Mouse (Mus musculus) lung, postnatal 4 days (tissue): Measurements from ENCODE around the gene Nsa2.
"Not testable (repeated sequence)": the region's sequence is repeated elsewhere in the genome, so short reads cannot be mapped to it uniquely, and the experiment has no call there.

Source experiments
- DNase-seq, 2 experiments: peaks; one replicate each; pipeline ENCODE4 v3.0.0; 2021

Nsa2 gene

DNA sequence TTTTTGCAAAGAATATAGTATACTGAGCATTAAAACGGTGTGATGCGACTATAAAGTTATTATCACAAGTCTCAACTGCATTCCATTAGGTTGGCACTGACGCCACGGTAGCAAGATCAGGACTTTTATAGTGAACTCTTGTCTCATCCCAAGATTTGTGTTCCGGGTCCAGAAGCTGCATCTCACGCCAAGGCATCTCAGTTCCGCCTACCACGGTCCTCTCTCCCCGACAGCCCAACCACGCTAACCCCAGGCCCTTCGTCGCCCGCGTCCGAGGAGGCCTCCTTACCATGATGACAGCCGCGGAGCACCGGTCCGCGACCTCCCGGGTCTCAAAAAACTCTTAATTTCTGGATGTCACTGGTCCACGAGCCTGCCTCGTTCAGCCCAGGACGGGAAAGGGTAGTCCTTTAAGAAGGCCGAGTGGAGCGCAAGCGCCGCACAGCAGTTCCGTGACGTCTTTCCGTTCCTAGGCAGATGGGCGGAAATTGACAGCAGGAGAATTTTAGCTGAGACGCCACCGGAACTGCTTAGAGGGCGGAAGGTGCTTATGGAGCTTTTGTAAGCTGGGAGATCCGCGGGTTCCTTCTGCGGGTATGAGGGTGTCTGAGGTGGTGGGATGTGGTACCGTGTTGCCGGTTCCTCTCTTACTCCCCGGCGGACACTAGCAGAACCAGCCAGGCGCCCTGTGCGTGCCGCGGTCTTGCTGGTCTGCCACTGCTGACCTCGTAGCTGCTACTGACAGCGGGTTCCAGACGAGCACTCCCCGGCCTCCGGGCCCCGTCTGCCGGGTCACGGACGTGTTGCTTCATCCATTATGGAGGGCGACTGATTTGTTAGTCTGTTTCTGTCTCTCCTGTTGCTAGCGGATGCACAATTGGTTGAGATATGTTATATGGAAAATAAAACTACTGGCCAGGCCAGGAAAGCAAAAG is at the start of gene Nsa2, which contains the start of gene Gfm2:
Gene Nsa2 (minus strand): TSS at position 472 of the 935 bp plus-strand sequence.
Gene Gfm2 (plus strand): TSS at position 472 of the 935 bp plus-strand sequence.
- DNase-seq: peak; percentile 92 to 93

DNA sequence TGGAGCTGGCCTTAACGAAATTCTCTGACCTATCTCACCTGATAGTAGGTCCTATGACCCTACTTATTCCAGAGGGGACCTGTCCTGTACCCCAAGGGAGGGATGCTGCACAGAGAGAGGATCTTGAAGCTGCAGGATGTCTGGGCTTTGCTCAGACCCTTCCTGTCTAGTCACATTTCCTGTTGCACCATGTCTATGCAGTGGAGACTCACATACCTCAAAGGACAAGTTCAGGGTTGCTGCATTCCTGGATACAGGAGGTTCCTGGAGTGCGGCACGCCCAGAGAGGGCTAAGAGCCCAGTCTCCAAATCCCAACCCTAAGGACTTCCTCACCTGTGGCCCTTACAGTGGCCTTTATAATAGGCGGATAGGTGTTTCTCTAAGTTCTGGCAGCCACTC is 48.6 kb upstream of the Nsa2 start:
- DNase-seq: no peak

DNA sequence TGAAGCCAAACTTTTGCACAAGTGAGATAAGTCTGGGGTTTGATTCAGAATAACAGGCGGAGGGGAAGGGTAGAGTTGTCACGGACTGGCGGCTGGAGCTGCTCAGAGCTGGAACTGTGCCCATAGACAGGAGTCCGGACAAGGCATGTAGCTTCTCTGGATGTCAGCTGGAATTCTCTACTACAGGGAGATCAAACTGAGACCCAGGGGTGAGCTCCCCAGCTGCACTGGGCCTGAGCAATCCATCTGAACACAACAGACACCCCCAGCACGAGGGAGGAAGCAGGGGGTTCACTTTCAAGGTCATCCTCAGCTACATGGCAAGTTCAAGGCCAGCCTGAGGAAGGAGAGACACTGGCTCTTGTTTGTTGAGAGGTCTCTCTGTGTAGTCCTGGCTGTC is 46.9 kb upstream of the Nsa2 start:
- DNase-seq: no peak

GRCm38 (mm10) chr13:97184168-97184567 is 46.4 kb upstream of the Nsa2 start:
- no peak for DNase-seq

GRCm38 (mm10) chr13:97182821-97183220 is 45.1 kb upstream of the Nsa2 start:
- no peak for DNase-seq

DNA sequence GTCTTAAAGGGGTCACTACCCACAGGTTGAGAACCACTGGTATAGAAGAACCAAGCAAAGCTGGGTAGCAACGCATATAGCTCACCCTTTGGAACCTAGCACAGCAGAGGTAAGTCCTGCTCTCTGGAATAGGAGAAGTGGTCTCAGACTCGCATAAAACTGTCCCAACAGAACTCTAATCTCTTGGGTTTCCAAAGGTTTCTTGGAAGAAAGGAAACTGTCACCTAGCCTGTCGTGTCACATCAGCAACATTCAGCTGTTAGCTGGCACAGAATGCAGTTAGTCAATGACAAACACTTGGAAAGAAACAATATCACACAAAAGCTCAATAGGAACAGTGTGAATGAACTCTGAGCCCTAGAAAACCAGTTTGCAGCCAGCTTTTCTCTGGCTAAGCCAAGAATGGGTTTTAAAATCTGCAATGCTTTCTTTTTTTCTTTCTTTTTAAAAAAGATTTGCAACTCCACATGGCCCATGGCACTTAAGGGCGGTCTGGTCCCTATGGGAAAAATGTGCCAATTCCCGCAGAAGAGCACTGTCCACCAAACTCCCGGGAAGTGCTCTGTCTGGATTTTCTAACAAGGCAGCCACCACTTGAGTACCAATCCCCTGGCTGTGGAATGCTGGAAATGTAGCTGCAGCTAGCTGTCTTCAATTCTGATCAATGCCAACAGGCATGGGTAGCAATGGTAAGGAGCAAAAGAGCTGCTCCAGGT is 42.5 kb upstream of the Nsa2 start:
- DNase-seq: no peak

DNA sequence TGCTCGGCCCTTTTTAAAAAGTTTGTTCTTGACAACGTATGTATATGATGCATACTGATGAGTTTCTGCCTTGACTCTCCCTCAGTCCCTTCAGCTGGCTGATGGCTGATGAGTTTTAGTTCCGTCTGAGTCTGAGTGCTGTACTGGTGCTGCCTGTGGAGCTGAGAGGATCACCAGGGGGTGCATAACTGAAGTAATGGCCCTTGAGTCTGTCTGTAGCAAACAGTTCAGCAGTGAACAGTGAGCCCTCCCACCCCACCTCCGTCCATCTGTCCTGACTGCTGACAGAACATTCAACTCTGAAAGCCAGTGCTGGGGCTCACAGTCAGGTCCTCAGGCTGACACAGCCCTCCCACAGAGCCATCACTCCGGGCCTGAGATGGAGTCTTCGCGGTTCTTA is 41.2 kb upstream of the Nsa2 start:
- no peak for DNase-seq

DNA sequence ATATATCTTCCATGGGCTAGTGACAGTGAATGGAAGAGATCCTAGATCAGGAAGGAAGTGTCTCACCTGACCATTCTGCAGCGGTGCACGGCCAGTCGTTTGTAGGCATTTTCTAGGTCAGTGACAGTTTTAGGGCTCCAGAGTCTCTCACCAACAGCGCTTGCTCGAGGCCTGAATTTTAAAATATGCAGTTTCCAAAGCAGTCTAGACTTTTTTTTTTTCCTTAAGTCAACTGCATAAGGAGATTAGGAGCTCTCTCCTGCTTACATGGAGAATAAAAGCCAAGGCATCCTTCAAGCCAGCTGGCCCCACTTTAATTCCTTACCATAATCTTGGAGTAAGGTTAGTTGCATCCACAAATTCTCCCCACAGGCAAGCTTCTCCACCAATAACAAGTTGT is 39.0 kb upstream of the Nsa2 start:
- DNase-seq: no peak

DNA sequence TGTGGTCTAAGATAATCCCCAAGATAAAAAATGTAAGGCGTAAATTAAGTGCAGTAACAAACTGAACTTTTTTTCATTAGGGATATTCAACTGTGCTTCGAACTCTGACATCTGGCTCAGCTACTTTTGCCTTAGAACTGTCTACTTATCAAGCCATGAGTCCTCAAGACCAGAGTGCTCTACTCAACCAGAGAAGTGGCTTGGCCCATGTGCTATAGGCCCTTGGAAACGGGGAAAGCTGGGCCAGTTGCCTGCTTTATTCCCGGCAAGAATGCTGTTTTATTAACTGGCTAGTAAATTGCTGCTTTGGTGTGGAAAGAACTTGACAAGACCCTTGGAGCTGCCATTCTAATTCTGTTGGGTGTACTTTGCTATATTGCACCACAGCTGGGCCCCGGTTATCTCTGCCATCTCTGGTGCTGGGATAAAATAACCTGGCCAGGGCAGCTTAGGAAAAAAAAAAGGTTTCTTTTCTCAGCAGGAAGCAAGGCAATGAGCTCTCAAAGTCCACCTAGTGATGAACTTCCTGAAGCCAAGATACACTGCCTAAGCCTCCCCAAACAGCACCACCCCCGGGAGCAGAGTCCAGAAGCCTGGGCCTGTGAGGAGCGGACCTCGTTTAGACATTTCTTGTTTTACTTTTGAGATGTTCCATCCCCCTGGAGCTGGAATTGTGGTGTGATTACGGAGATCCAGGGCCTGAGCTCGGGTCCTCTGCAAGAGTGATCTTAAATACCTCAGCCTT is 38.0 kb upstream of the Nsa2 start:
- DNase-seq: no peak

GRCm38 (mm10) chr13:97145834-97146233 is 8.1 kb upstream of the Nsa2 start:
- DNase-seq: peak in 1 of 2 experiments; percentile 37

DNA sequence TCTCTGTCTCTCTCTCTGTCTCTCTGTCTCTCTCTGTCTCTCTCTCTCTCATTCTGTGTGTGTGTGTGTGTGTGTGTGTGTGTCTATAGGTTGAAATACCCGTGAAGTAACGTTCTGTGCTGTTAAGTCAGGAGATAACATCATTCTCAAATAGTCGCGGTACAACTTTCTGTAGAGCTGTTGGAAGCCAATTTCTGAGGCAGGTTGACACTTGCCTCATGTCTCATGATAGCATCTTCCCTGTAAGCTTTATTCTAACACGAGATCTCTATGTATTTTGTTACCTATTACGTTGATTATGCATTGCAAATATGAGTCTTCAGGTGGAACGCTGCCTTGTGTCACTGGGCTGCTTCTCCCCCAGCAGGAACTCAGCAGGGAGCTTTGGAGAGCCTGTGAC is 4.6 kb upstream of the Nsa2 start:
- DNase-seq: no peak

GRCm38 (mm10) chr13:97138404-97138931 is 731 bp upstream of the Nsa2 start:
- not testable (repeated sequence) for DNase-seq

DNA sequence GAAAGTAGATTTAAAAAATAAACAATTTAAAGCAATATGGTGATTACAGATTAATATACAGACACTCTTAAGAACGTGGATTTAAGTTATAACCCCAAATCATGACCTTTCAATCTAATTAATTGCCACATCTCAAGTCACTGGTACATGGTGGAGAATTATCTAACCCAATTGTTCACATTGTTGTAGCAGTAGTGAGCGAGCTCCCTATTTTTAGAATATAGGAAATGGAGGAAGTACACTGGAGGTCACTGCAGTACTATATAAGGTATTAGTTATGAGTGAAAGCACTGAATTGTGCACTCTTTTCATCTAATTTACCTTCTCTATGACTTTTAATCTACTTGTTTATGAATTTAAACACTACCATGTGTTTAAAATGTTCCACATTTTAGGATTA is 7.3 kb downstream of the Nsa2 start:
- not testable (repeated sequence) for DNase-seq

DNA sequence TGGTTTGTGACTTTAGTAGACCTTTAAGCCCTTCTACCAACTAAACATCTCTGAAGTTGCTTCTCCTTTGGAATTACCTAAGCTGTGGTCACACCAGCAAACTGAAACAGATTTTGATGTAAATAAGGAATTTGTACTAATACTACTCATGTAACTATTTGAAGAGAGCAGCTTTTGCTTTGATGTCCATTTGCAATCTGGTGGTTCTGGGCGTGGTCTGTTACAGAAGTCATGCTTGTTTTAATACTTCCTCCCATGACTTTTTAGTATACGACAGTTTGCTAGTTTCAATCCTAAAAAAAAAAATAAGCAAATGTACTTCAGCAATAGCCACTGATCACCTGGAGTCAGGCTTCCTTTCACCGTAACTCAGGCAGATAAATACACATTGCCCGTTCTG is 8.1 kb downstream of the Nsa2 start:
- DNase-seq: not testable (repeated sequence)

GRCm38 (mm10) chr13:97121341-97121740 is 16.4 kb downstream of the Nsa2 start:
- DNase-seq: no peak

DNA sequence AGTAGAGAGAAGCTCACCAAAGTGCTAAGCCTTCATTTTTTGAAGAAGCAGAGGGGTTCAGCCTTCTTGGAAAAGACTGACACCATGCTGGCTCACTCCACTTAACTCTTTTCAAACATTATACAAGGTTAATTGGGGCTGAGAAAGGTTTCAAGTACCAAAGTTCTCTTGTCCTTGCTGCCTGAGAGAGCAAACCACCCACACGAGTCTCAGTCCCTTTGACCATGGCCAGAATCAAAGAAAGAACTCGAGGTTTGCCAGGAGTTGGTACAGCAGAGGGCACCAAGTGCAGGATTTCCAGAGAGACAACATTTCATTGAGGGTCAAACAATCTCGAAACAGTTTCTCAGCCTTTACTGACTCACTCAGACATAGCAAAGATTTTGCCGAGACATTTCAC is 28.7 kb downstream of the Nsa2 start:
- DNase-seq: no peak

GRCm38 (mm10) chr13:97107721-97108120 is 30.0 kb downstream of the Nsa2 start:
- DNase-seq: not testable (repeated sequence)

GRCm38 (mm10) chr13:97104996-97105395 is 32.7 kb downstream of the Nsa2 start:
- no peak for DNase-seq

DNA sequence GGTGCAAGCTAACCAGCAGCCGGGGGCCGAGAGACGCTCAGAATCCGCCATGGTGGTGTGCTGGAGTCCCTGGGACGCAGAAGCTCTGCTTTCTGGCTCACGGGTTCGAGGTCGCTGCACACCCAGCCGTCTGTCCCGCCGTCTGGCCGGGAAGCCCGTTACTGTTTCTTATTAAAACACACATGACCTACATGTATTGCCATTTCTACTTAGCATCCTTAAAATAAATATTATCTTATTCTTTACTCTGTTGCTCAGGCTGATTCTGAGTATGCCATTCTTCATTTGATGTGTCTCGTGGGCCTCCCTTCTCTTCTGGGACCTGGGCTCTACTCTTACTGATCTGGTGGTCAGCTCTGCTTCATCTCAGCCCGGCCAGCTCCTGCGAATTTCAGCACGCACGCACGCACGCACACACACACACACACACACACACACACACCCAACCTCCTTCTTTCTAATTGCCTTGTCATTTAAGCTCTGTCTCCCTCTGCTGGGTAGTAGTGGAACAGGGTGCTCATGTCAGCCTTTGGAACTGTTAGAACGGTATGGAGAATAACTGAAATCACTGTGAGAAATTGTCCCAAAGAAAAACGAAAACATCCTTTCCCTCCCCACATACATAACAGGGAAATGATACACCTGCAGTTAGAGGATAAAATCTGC is 38.4 kb downstream of the Nsa2 start, which contains the start of gene Gm6169:
Gene Gm6169 (minus strand): TSS at position 51 of the 666 bp plus-strand sequence.
- DNase-seq: peak; percentile 24 to 43

- DNase-seq: no peak
These were observed 42.0 kb downstream of the Nsa2 start for GRCm38 (mm10) chr13:97095726-97096125.

DNA sequence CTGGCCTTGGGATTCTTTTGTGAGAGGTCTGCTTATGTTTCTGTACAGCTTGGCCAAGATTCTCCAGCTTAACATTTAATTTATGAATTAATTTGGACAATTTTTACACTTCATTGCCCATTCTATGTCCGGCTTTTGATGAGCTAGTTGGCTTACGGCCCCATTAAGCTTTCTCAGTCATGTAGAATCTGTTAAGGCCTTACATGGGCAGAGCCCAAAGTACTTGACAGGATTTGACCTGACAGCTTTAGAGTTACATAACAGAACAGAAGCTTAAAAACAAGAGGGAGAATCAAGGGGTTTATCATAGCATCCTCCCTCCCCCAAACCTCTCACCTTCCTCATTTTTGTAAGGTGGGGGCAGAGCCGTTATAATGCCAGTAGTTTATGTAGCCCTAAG is 49.6 kb downstream of the Nsa2 start:
- DNase-seq: no peak

DNA sequence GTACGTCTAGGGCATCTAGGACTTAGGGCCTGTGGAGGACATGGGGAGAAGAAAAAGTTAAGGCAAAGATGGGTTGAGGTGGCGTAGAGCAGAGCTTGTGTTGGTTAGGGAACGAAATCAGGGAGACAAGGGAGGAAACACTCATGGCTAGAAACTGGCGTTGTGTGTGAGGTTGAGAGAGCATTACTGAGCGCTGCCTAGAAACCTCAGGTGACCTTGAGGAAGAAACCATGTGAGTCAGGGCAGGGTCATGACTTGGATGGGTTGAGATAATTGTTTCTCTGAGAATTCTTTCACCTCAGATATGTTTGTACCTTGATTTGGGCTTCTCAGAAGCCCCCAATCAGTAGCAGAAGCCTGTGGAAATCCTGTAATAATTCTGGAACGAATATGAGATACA is 50.3 kb downstream of the Nsa2 start:
- DNase-seq: no peak
